Mouse (Mus musculus): ENCODE data around the gene Slc4a2.

GRCm38 (mm10) chr5:24417587-24417986 is 6.0 kb upstream of the Slc4a2 start:
- TF ChIP-seq POLR2A (IDR thresholded peaks at IDR 0.05; ENCODE audit: borderline replicate concordance, extremely low read depth, low read depth, low read length) = no peak
- no peak for TF ChIP-seq CTCF (IDR thresholded peaks at IDR 0.05; ENCODE audit: insufficient read depth, low read length)

Measured in lung, adult 2 months (tissue).